Mouse (Mus musculus): Measurements from ENCODE around the gene Pycr2. TPM values are rescaled to one million over a fixed set of nuclear protein-coding genes. Genes with fewer than 3 reads are reported as not detected.

Gene Pycr2
- polyA plus RNA-seq, 1 experiment from 2014 or later = 109 TPM

Other genes with a start within 250 kb of the Pycr2 start
- 0.11 and 0.20 TPM in 2 replicates for gene Mixl1, start 207.3 kb upstream of the Pycr2 start, polyA plus RNA-seq (2015; fragmentation: Nextera tagmentation; extraction: Ambion mirVana)
- gene Acbd3, start 178.2 kb upstream of the Pycr2 start, polyA plus RNA-seq (2015; fragmentation: Nextera tagmentation; extraction: Ambion mirVana) = 24.1 and 25.5 TPM in 2 replicates
- gene H3f3a, start 90.3 kb upstream of the Pycr2 start, polyA plus RNA-seq (2015; fragmentation: Nextera tagmentation; extraction: Ambion mirVana) = 2,801 and 3,318 TPM in 2 replicates
- gene Sde2, start 53.2 kb upstream of the Pycr2 start, polyA plus RNA-seq (2015; fragmentation: Nextera tagmentation; extraction: Ambion mirVana) = 36.0 and 42.7 TPM in 2 replicates
- 0.11 and 0.48 TPM in 2 replicates for gene Lefty2, start 11.2 kb upstream of the Pycr2 start, polyA plus RNA-seq (2015; fragmentation: Nextera tagmentation; extraction: Ambion mirVana)
- gene Lefty1, start 30.7 kb downstream of the Pycr2 start, polyA plus RNA-seq (2015; fragmentation: Nextera tagmentation; extraction: Ambion mirVana) = 1.6 and 2.1 TPM in 2 replicates
- gene Tmem63a, start 38.1 kb downstream of the Pycr2 start, polyA plus RNA-seq (2015; fragmentation: Nextera tagmentation; extraction: Ambion mirVana) = 13.6 and 13.7 TPM in 2 replicates
- gene Ephx1, start 116.6 kb downstream of the Pycr2 start, polyA plus RNA-seq (2015; fragmentation: Nextera tagmentation; extraction: Ambion mirVana) = 5.1 and 7.9 TPM in 2 replicates
- gene 9130409I23Rik, start 146.9 kb downstream of the Pycr2 start, polyA plus RNA-seq (2015; fragmentation: Nextera tagmentation; extraction: Ambion mirVana) = not detected in 2 replicates
- 51.6 and 55.4 TPM in 2 replicates for gene Nvl, start 239.9 kb downstream of the Pycr2 start, polyA plus RNA-seq (2015; fragmentation: Nextera tagmentation; extraction: Ambion mirVana)
- gene Cnih4, start 240.4 kb downstream of the Pycr2 start, polyA plus RNA-seq (2015; fragmentation: Nextera tagmentation; extraction: Ambion mirVana) = 89.2 and 98.8 TPM in 2 replicates